Mouse (Mus musculus) liver, embryonic 13.5 days (tissue): ENCODE data around the gene Lin7b. TPM values are rescaled to one million over a fixed set of nuclear protein-coding genes. Genes with fewer than 3 reads are reported as not detected.

Source experiments
- ATAC-seq: fragments of 200-750 bp; cut with Nextera tagmentation; 2 replicates; pipeline ENCODE4 v1.8.0; 2017; ENCODE audit warnings: low read depth, mild to moderate bottlenecking, moderate number of reproducible peaks, moderate library complexity
- DNase-seq: peaks from one replicate; pipeline ENCODE4 v3.0.0; 2022
- H3K27ac ChIP-seq: fragments of 300-500 bp; sonication (generic); 2 replicates; pipeline ENCODE4 v1.5.1; 2015; ENCODE audit warnings: moderate library complexity, mild to moderate bottlenecking, inconsistent platforms
- H3K27me3 ChIP-seq: fragments of 300-500 bp; sonication (generic); 2 replicates; pipeline ENCODE4 v1.6.1; 2015; ENCODE audit warnings: mild to moderate bottlenecking, inconsistent platforms
- H3K36me3 ChIP-seq: fragments of 300-500 bp; sonication (generic); 2 replicates; pipeline ENCODE4 v1.6.1; 2015; ENCODE audit warnings: mild to moderate bottlenecking, inconsistent platforms
- H3K4me1 ChIP-seq: fragments of 300-500 bp; sonication (generic); replicated peaks from 2 replicates; pipeline ENCODE4 v1.6.1; 2015; ENCODE audit warnings: inconsistent platforms
- H3K4me2 ChIP-seq: fragments of 300-500 bp; sonication (generic); 2 replicates; pipeline ENCODE4 v1.6.1; 2015; ENCODE audit warnings: inconsistent platforms, mild to moderate bottlenecking, moderate library complexity
- H3K4me3 ChIP-seq: fragments of 300-500 bp; sonication (generic); replicated peaks from 2 replicates; pipeline ENCODE4 v1.5.1; 2015; ENCODE audit warnings: mild to moderate bottlenecking, inconsistent platforms
- H3K9ac ChIP-seq: fragments of 300-500 bp; sonication (generic); 2 replicates; pipeline ENCODE4 v1.6.1; 2015; ENCODE audit warnings: mild to moderate bottlenecking, inconsistent platforms
- H3K9me3 ChIP-seq: fragments of 300-500 bp; sonication (generic); replicated peaks from 2 replicates; pipeline ENCODE4 v1.6.1; 2016; ENCODE audit warnings: inconsistent platforms
- WGBS: fragments of 180-500 bp; shearing (Covaris S2); methylation state at CpG from one replicate; pipeline ENCODE4 v1.1.7; 2015; ENCODE audit not compliant: insufficient replicate concordance; 5-methylcytosine and 5-hydroxymethylcytosine counted together
- polyA plus RNA-seq: library from polyadenylated mRNA; unstranded; fragments of >200 nt; fragmentation: Nextera tagmentation; extraction: Ambion mirVana; gene quantifications from 2 replicates; pipeline ENCODE4 v1.2.1, GENCODE M21; 2015

The Lin7b gene
- polyA plus RNA-seq, 1 experiment from 2014 or later, result not detected

DNA sequence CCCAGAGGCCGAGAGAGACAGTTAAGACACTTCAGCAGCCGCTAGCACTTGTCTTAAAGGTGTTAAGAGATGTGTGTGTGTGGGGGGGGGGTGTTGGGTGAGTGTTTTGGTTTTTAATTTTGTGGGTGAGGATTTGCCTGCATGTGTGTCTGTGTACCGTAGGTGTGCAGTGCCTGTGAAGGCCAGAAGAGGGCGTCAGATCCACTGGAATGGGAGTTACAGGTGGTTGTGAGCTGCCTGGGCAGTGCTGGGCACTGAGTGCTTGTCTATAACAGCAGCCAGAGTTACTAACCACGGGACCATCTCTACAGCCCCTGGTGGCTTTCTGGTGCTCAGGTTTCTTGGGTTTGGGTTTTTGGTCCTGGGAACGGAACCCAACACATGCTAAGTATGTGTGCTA is 38.9 kb downstream of the Lin7b start:
- H3K9ac ChIP-seq, result no peak overlapping the region
- H3K4me2 ChIP-seq, result no peak overlapping the region
- no peaks in the 10 kb centered on the region for H3K9me3 ChIP-seq
- H3K4me3 ChIP-seq, result no peak overlapping the region
- H3K4me1 ChIP-seq, result peaks cover 22% of the 10 kb centered on the region
- DNase-seq, result no peak
- WGBS, result 63% methylated on average over 6 of the region's 6 CpGs
- no peaks in the 10 kb centered on the region for H3K36me3 ChIP-seq
- ATAC-seq, result no peak
- H3K27me3 ChIP-seq, result peaks cover 49% of the 10 kb centered on the region
- no peak overlapping the region for H3K27ac ChIP-seq

DNA sequence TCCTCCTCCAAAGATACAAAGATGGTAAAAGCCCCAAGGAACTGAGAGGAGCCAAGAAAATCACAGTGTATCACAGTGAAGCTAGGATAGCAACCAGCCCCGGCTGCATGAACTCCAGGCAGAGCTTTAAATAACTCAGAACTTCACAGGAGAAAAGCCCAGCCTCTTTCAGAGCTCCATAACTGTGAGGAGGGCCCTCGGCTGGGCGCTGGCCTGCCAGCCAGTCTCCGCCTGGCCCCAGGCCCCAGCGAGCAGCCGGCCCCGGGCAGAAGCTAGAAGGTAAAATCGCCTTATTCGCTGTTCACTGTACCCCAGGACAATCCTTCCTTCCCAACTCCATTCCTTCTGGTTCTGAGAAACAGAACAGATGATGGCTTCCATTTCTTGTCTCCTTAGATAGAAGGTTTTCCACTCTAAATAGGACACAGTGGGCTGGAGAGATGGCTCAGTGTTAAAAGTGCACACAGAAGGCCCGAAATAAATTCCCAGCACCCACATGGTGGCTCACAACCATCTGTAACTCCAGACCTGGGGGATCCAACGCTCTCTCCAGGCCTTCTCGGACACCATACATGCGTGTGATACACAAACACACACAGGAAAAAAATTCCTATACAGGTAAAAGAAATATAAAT is 41.4 kb downstream of the Lin7b start:
- Histone ChIP-seq H3K9me3 (no peaks in the 10 kb centered on the region), H3K9ac (no peak overlapping the region), H3K4me1 (peaks cover 15% of the 10 kb centered on the region), H3K4me3 (no peak overlapping the region), H3K27me3 (peaks cover 23% of the 10 kb centered on the region), H3K27ac (no peak overlapping the region), H3K36me3 (no peaks in the 10 kb centered on the region), H3K4me2 (no peak overlapping the region)
- no peak for DNase-seq
- 65% methylated on average over 13 of the region's 13 CpGs for WGBS
- ATAC-seq, result no peak

- Histone ChIP-seq H3K9me3 (no peaks in the 10 kb centered on the region), H3K36me3 (no peaks in the 10 kb centered on the region), H3K4me1 (no peaks in the 10 kb centered on the region), H3K4me3 (no peak overlapping the region), H3K27ac (no peak overlapping the region), H3K4me2 (no peak overlapping the region), H3K27me3 (no peaks in the 10 kb centered on the region), H3K9ac (no peak overlapping the region)
- ATAC-seq (no peak), DNase-seq (no peak)
Observed at GRCm38 (mm10) chr7:45325800-45326199, 44.6 kb downstream of the Lin7b start.

DNA sequence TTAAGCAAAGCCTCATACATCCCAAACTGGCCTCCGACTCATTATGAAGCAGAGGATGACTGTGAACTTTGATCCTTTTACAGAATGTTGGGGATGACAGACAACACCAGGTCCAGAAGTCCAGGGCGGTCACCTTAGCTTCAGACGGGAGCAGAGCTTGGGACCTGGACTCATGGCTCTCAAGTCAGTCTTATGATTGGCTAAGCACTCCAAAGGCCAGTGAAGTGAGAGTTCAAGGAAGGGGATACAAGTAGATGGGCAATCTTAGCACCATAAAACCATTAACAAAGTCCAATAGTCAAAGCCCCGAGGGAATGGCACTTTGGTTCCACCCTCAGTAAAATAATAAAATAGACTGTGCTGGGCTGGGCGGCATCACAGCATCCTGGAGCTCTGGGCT is 47.3 kb downstream of the Lin7b start:
- H3K4me2 ChIP-seq, result no peak overlapping the region
- no peak for ATAC-seq
- no peaks in the 10 kb centered on the region for H3K36me3 ChIP-seq
- H3K9ac ChIP-seq, result no peak overlapping the region
- H3K27me3 ChIP-seq, result no peaks in the 10 kb centered on the region
- H3K27ac ChIP-seq, result no peak overlapping the region
- WGBS, result 66% methylated on average over 5 of the region's 5 CpGs
- no peaks in the 10 kb centered on the region for H3K4me1 ChIP-seq
- H3K9me3 ChIP-seq, result no peaks in the 10 kb centered on the region
- DNase-seq, result no peak
- no peak overlapping the region for H3K4me3 ChIP-seq

DNA sequence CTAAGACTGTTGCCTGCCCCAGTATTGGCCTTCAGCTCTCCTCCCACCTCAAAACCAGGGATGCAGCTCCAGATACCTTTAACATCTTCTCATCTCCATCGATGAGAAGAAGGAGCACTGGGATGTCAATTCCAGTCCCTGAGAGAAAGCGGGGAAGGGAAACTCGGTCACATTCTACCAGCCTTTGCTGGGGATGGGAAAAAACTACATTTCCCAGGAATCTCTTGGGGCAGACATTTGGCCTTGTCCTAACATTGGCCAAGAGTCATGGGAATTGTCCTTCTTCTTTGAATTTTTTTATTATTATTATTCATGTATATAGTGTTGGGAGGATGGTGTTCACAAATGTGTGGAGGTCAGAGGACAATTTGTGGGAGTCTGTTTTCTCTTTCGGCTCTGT is 48.1 kb downstream of the Lin7b start:
- Histone ChIP-seq H3K9ac (no peak overlapping the region), H3K4me2 (no peak overlapping the region), H3K36me3 (no peaks in the 10 kb centered on the region), H3K9me3 (no peaks in the 10 kb centered on the region), H3K4me3 (no peak overlapping the region), H3K27ac (no peak overlapping the region), H3K4me1 (no peaks in the 10 kb centered on the region), H3K27me3 (no peaks in the 10 kb centered on the region)
- DNase-seq (no peak), ATAC-seq (no peak)
- WGBS, result 67% methylated on average over 4 of the region's 4 CpGs

Other genes with a start within 250 kb of the Lin7b start
- gene Rps11, start 246.1 kb downstream of the Lin7b start, polyA plus RNA-seq, result 1,277 and 1,372 TPM in 2 replicates
- gene Rpl13a, start 241.8 kb downstream of the Lin7b start, polyA plus RNA-seq, result 972 and 1,063 TPM in 2 replicates
- 0.12 and 0.37 TPM in 2 replicates for gene Gm45713, start 234.4 kb downstream of the Lin7b start, polyA plus RNA-seq
- gene Flt3l, start 234.2 kb downstream of the Lin7b start, polyA plus RNA-seq, result 4.5 and 5.4 TPM in 2 replicates
- 51.7 and 54.8 TPM in 2 replicates for gene Pih1d1, start 216.3 kb downstream of the Lin7b start, polyA plus RNA-seq
- gene Aldh16a1, start 216.0 kb downstream of the Lin7b start, polyA plus RNA-seq, result 28.0 and 30.3 TPM in 2 replicates
- gene Slc17a7, start 206.6 kb downstream of the Lin7b start, polyA plus RNA-seq, result not detected in 2 replicates
- not detected in 2 replicates for gene Gfy, start 191.0 kb downstream of the Lin7b start, polyA plus RNA-seq
- gene Pth2, start 189.6 kb downstream of the Lin7b start, polyA plus RNA-seq, result not detected in 2 replicates
- 0.07 and 0.14 TPM in 2 replicates for gene Ccdc155, start 165.7 kb downstream of the Lin7b start, polyA plus RNA-seq
- 2.6 and 2.8 TPM in 2 replicates for gene Dkkl1, start 158.4 kb downstream of the Lin7b start, polyA plus RNA-seq
- gene Tead2, start 154.8 kb downstream of the Lin7b start, polyA plus RNA-seq, result 11.8 and 12.0 TPM in 2 replicates
- 10.3 and 10.8 TPM in 2 replicates for gene Cd37, start 131.5 kb downstream of the Lin7b start, polyA plus RNA-seq
- not detected in 2 replicates for gene Slc6a16, start 129.5 kb downstream of the Lin7b start, polyA plus RNA-seq
- gene Slc6a21, start 93.1 kb downstream of the Lin7b start, polyA plus RNA-seq, result not detected in 2 replicates
- gene Trpm4, start 36.8 kb downstream of the Lin7b start, polyA plus RNA-seq, result 0.85 and 1.3 TPM in 2 replicates
- 0.12 and 0.15 TPM in 2 replicates for gene Hrc, start 35.3 kb downstream of the Lin7b start, polyA plus RNA-seq
- 0.24 and 0.25 TPM in 2 replicates for gene Ppfia3, start 3.6 kb downstream of the Lin7b start, polyA plus RNA-seq
- 108 and 129 TPM in 2 replicates for gene Snrnp70, start 25.2 kb upstream of the Lin7b start, polyA plus RNA-seq
- gene Kcna7, start 35.1 kb upstream of the Lin7b start, polyA plus RNA-seq, result not detected in 2 replicates
- 0.35 and 0.37 TPM in 2 replicates for gene Ntf5, start 43.1 kb upstream of the Lin7b start, polyA plus RNA-seq
- gene Lhb, start 50.2 kb upstream of the Lin7b start, polyA plus RNA-seq, result not detected in 2 replicates
- gene Gys1, start 64.3 kb upstream of the Lin7b start, polyA plus RNA-seq, result 4.1 and 5.1 TPM in 2 replicates
- 111 and 119 TPM in 2 replicates for gene Ruvbl2, start 67.5 kb upstream of the Lin7b start, polyA plus RNA-seq
- gene Ftl1, start 89.3 kb upstream of the Lin7b start, polyA plus RNA-seq, result 7,621 and 8,262 TPM in 2 replicates
- 104 and 106 TPM in 2 replicates for gene Bax, start 96.3 kb upstream of the Lin7b start, polyA plus RNA-seq
- 0.80 and 0.87 TPM in 2 replicates for gene Tulp2, start 111.3 kb upstream of the Lin7b start, polyA plus RNA-seq
- not detected in 2 replicates for gene Gm45808, start 116.2 kb upstream of the Lin7b start, polyA plus RNA-seq
- 2.0 and 2.2 TPM in 2 replicates for gene Dhdh, start 118.2 kb upstream of the Lin7b start, polyA plus RNA-seq
- gene Nucb1, start 139.8 kb upstream of the Lin7b start, polyA plus RNA-seq, result 110 and 127 TPM in 2 replicates
- gene Ppp1r15a, start 155.7 kb upstream of the Lin7b start, polyA plus RNA-seq, result 180 and 197 TPM in 2 replicates
- 0.43 and 0.52 TPM in 2 replicates for gene Plekha4, start 155.7 kb upstream of the Lin7b start, polyA plus RNA-seq
- gene Hsd17b14, start 184.3 kb upstream of the Lin7b start, polyA plus RNA-seq, result 1.3 and 1.9 TPM in 2 replicates
- 44.1 and 45.4 TPM in 2 replicates for gene Bcat2, start 199.6 kb upstream of the Lin7b start, polyA plus RNA-seq
- not detected in 2 replicates for gene Fgf21, start 244.9 kb upstream of the Lin7b start, polyA plus RNA-seq
- gene Fut1, start 246.7 kb upstream of the Lin7b start, polyA plus RNA-seq, result not detected in 2 replicates